Mouse (Mus musculus) left cerebral cortex, postnatal 10 days (tissue): ENCODE results near the gene Smug1. TPM values are rescaled to one million over a fixed set of nuclear protein-coding genes. Genes with fewer than 3 reads are reported as not detected.

Experiments used
- DNase-seq, 2 experiments: peaks; one replicate each; pipeline ENCODE4 v3.0.0; 2021 to 2022; ENCODE audit warnings: low spot score in 2 of 2, mixed read lengths in 1 of 2; ENCODE audit errors: extremely low spot score in 1 of 2
- intact Hi-C: fragments of 180-260 bp; cut with DNase I; formaldehyde crosslinking; loops from one replicate; pipeline ENCODE4 v1.15.1; 2025
- total RNA-seq, 2 experiments: library from RNA; stranded (reverse); gene quantifications; 2 replicates each; pipeline ENCODE4 v1.2.3; 2021

Smug1 gene
- total RNA-seq, 2 experiments from 2014 or later: 17.5 to 18.2 TPM

DNA sequence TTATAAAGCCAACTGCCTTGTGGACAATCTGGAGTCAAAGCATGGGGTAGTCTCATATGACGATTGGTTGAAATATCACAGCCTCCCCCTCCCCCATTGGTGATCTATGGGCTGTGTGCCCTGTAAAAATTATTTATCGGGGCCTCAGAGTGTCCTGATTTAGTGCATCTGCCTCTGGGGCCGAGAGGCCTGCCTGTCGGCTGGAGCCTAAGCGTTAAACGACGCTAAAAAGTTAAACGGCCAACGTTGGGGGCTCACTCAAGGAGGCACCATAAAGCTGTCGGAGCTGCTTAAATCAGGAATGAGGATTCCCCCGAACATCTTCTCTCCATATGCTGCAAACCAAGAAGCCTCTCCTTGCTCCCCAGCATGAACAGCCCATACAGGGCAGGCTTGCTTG is 46.3 kb downstream of the Smug1 start:
- intact Hi-C loops: no loop called here
- DNase-seq: no peak

- intact Hi-C loops: no loop called here
- no peak for DNase-seq
These were observed 51.2 kb downstream of the Smug1 start for GRCm38 (mm10) chr15:103115726-103116125.

GRCm38 (mm10) chr15:103115256-103115655 is 51.6 kb downstream of the Smug1 start:
- no peak for DNase-seq
- intact Hi-C loops: no loop called here

GRCm38 (mm10) chr15:103113077-103113476 is 53.8 kb downstream of the Smug1 start:
- no peak for DNase-seq
- intact Hi-C loops: no loop called here

GRCm38 (mm10) chr15:103112309-103112708 is 54.6 kb downstream of the Smug1 start:
- DNase-seq: no peak
- intact Hi-C loops: no loop called here

DNA sequence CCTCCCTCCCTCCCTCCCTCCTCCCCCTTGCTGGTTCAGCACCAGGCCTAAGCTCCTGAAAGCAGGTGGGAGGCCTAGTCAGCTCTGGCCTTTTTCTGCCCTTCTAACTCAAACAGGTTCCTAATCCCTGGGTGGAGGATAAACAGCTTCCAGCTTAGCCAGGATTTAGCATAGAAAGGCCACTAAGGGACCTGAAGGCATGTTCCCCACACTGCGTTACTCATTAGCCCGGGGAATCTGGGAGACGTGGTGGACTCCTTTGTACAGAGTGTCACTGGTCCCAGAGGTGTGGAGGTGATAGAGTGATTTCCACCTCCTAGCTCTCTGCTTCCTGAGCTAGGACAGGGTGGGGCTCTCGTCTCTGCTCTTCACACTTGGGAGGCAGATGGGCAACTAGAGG is 57.0 kb downstream of the Smug1 start:
- DNase-seq: no peak
- intact Hi-C loops: no loop called here

DNA sequence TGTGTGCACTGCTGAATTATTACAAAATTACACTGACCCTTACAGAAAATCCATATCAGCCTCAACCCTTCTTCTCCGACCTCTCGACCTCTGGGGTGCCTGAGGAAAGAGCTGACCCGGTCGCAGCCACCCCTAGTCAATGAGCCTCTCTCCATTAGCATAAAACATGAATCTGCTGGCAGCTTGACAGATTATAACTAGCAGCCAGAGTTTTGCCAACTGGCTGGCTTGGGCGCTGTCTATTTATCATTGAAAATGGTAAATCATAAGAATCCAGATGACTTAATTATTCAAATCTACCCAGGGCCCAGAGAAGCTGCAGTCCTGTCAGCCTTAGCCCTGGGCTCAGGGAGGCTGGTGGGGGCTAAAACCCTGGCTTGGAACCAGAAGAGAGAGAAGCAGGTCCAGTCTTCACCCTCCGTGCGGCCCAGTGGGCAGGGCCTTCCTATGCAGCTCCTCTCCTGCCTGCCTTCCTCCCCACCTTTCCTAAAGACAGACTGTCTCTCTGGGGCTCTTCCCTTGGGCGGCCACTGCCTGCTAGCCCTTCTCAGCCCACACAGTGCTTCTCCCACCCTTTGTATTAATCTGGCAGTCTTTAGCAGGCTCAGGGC is 58.7 kb downstream of the Smug1 start:
- no peak for DNase-seq
- intact Hi-C loops: no loop called here

DNA sequence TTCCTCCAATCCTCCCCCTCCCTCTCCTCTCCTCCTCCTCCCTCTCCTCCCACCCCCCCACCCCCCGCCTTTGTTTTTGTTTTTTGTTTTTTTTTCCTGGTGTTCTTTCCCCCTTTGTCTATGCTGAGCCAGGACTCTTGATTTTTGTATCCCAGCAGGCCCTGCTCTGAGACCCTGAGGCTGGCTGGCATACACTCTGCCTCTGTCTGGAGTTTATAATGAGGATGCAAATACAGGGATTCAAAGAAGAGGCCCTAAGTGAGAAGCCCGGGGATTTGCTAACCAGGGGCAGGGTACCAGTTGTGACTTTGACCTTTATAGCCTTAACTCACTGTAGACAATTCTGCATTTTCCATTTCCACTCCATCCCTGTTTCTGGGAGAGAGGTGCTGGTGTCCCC is 60.7 kb downstream of the Smug1 start:
- no peak for DNase-seq
- intact Hi-C loops: no loop called here

Other genes with a start within 250 kb of the Smug1 start
- not detected for gene Hoxc13, start 246.0 kb downstream of the Smug1 start, total RNA-seq
- not detected for gene Hoxc12, start 230.3 kb downstream of the Smug1 start, total RNA-seq
- gene Hoxc11, start 212.7 kb downstream of the Smug1 start, total RNA-seq: not detected
- not detected for gene Hoxc10, start 200.3 kb downstream of the Smug1 start, total RNA-seq
- gene Hoxc5, start 199.6 kb downstream of the Smug1 start, total RNA-seq: not detected
- gene Hoxc9, start 190.7 kb downstream of the Smug1 start, total RNA-seq: not detected
- not detected for gene Hoxc8, start 176.5 kb downstream of the Smug1 start, total RNA-seq
- not detected for gene Hoxc6, start 168.8 kb downstream of the Smug1 start, total RNA-seq
- gene Hoxc4, start 148.2 kb downstream of the Smug1 start, total RNA-seq: not detected
- 100 to 1,000 TPM; 174 to 181 TPM for gene Cbx5, start 72.7 kb upstream of the Smug1 start, total RNA-seq
- 100 to 1,000 TPM; 350 to 359 TPM for gene Hnrnpa1, start 73.3 kb upstream of the Smug1 start, total RNA-seq
- gene Nfe2, start 91.3 kb upstream of the Smug1 start, total RNA-seq: not detected
- gene Copz1, start 105.6 kb upstream of the Smug1 start, total RNA-seq: 100 to 1,000 TPM; 111 TPM
- gene Gpr84, start 143.5 kb upstream of the Smug1 start, total RNA-seq: under 1 TPM; 0.67 to 0.97 TPM
- gene Zfp385a, start 173.0 kb upstream of the Smug1 start, total RNA-seq: 10 to 100 TPM; 47.5 to 51.2 TPM
- 1 to 10 TPM; 6.0 to 6.6 TPM for gene Itga5, start 199.7 kb upstream of the Smug1 start, total RNA-seq